Mouse (Mus musculus) limb, embryonic 12.5 days (tissue): Measurements from ENCODE around the gene Cys1. TPM values are rescaled to one million over a fixed set of nuclear protein-coding genes. Genes with fewer than 3 reads are reported as not detected.

Experiments
- ATAC-seq: fragments of 200-750 bp; cut with Nextera tagmentation; 2 replicates; pipeline ENCODE4 v1.8.0; 2017; ENCODE audit warnings: low read depth, moderate TSS enrichment; ENCODE audit not compliant: insufficient number of reproducible peaks, insufficient read depth, low FRiP score, low TSS enrichment
- H3K27ac ChIP-seq: fragments of 300-500 bp; sonication (generic); 2 replicates; pipeline ENCODE4 v1.5.1; 2016; ENCODE audit warnings: mild to moderate bottlenecking, moderate library complexity
- H3K27me3 ChIP-seq: fragments of 300-500 bp; sonication (generic); 2 replicates; pipeline ENCODE4 v1.6.1; 2016; ENCODE audit warnings: mild to moderate bottlenecking, moderate library complexity
- H3K36me3 ChIP-seq: fragments of 300-500 bp; sonication (generic); 2 replicates; pipeline ENCODE4 v1.6.1; 2016; ENCODE audit warnings: mild to moderate bottlenecking, moderate library complexity
- H3K4me1 ChIP-seq: fragments of 300-500 bp; sonication (generic); replicated peaks from 2 replicates; pipeline ENCODE4 v1.6.1; 2016
- H3K4me2 ChIP-seq: fragments of 300-500 bp; sonication (generic); 2 replicates; pipeline ENCODE4 v1.6.1; 2016; ENCODE audit warnings: mild to moderate bottlenecking, moderate library complexity
- H3K4me3 ChIP-seq: fragments of 300-500 bp; sonication (generic); replicated peaks from 2 replicates; pipeline ENCODE4 v1.5.1; 2016; ENCODE audit warnings: mild to moderate bottlenecking
- H3K9ac ChIP-seq: fragments of 300-500 bp; sonication (generic); replicated peaks from 2 replicates; pipeline ENCODE4 v1.6.1; 2016; ENCODE audit warnings: mild to moderate bottlenecking, moderate library complexity
- H3K9me3 ChIP-seq: fragments of 300-500 bp; sonication (generic); 2 replicates; pipeline ENCODE4 v1.6.1; 2016; ENCODE audit warnings: mild to moderate bottlenecking, moderate library complexity
- WGBS: fragments of 180-500 bp; shearing (Covaris S2); methylation state at CpG from one replicate; pipeline ENCODE4 v1.1.7; 2016; 5-methylcytosine and 5-hydroxymethylcytosine counted together
- polyA plus RNA-seq: library from polyadenylated mRNA; unstranded; fragments of >200 nt; fragmentation: Nextera tagmentation; extraction: Ambion mirVana; gene quantifications from 2 replicates; pipeline ENCODE4 v1.2.1, GENCODE M21; 2016

Gene Cys1
- 1.3 and 2.6 TPM in 2 replicates for polyA plus RNA-seq

GRCm38 (mm10) chr12:24681286-24682023, at the start of gene Cys1:
TSS of gene Cys1 (minus strand) at chr12:24681813.
- no peak within 1 kb of the TSS for H3K27ac ChIP-seq

GRCm38 (mm10) chr12:24724369-24724768, 42.8 kb upstream of the Cys1 start:
- Histone ChIP-seq H3K4me3 (no peak overlapping the region), H3K36me3 (no peaks in the 10 kb centered on the region), H3K4me2 (peak overlapping the region; percentile 23; the same call in 1 of the 2 replicates), H3K27ac (peak overlapping the region; percentile 79), H3K27me3 (no peaks in the 10 kb centered on the region), H3K4me1 (peaks cover 17% of the 10 kb centered on the region), H3K9ac (no peak overlapping the region), H3K9me3 (peaks cover 4% of the 10 kb centered on the region)
- WGBS: 17% methylated on average over 2 of the region's 2 CpGs
- ATAC-seq: peak; percentile 91

More at GRCm38 (mm10) chr12:24681286-24682023, at the start of gene Cys1:
- Histone ChIP-seq H3K4me3 (peak within 1 kb of the TSS; percentile 65), H3K27me3 (peaks cover 61% of the 10 kb centered on the region), H3K36me3 (no peaks in the 10 kb centered on the region), H3K4me2 (peak within 1 kb of the TSS; percentile 93), H3K9me3 (no peaks in the 10 kb centered on the region), H3K9ac (peak within 1 kb of the TSS; percentile 74), H3K4me1 (peaks cover 20% of the 10 kb centered on the region)
- ATAC-seq: no peak
- WGBS: 3% methylated on average over 20 of the region's 20 CpGs

GRCm38 (mm10) chr12:24723859-24724258, 42.2 kb upstream of the Cys1 start:
- Histone ChIP-seq H3K27ac (peak overlapping the region; percentile 79), H3K9ac (no peak overlapping the region), H3K9me3 (no peaks in the 10 kb centered on the region), H3K27me3 (no peaks in the 10 kb centered on the region), H3K36me3 (no peaks in the 10 kb centered on the region), H3K4me3 (no peak overlapping the region), H3K4me1 (peaks cover 22% of the 10 kb centered on the region), H3K4me2 (peak overlapping the region; percentile 23; the same call in 1 of the 2 replicates)
- ATAC-seq: peak; percentile 41; the same call in 1 of the 2 replicates
- 45% methylated on average over 4 of the region's 4 CpGs for WGBS

GRCm38 (mm10) chr12:24723434-24723833, 41.8 kb upstream of the Cys1 start:
- H3K4me3 ChIP-seq: no peak overlapping the region
- H3K27ac ChIP-seq: peak overlapping the region; percentile 79
- H3K4me2 ChIP-seq: no peak overlapping the region
- 39% methylated on average over 2 of the region's 2 CpGs for WGBS
- no peak for ATAC-seq
- no peak overlapping the region for H3K9ac ChIP-seq
- peaks cover 26% of the 10 kb centered on the region for H3K4me1 ChIP-seq
- no peaks in the 10 kb centered on the region for H3K36me3 ChIP-seq
- no peaks in the 10 kb centered on the region for H3K27me3 ChIP-seq
- H3K9me3 ChIP-seq: no peaks in the 10 kb centered on the region

- Histone ChIP-seq H3K9me3 (no peaks in the 10 kb centered on the region), H3K9ac (no peak overlapping the region), H3K27me3 (no peaks in the 10 kb centered on the region), H3K4me2 (no peak overlapping the region), H3K4me1 (peaks cover 36% of the 10 kb centered on the region), H3K27ac (peak overlapping the region; percentile 56; the same call in 1 of the 2 replicates), H3K36me3 (peaks cover 28% of the 10 kb centered on the region), H3K4me3 (no peak overlapping the region)
- 49% methylated on average over 4 of the region's 4 CpGs for WGBS
- ATAC-seq: no peak; the same call in 1 of the 2 replicates
Observed at GRCm38 (mm10) chr12:24716721-24717301, 35.2 kb upstream of the Cys1 start.

GRCm38 (mm10) chr12:24715268-24715896, 33.8 kb upstream of the Cys1 start:
- Histone ChIP-seq H3K4me1 (peaks cover 49% of the 10 kb centered on the region), H3K9ac (no peak overlapping the region), H3K4me2 (no peak overlapping the region), H3K27ac (no peak overlapping the region), H3K27me3 (no peaks in the 10 kb centered on the region), H3K4me3 (no peak overlapping the region), H3K36me3 (peaks cover 42% of the 10 kb centered on the region), H3K9me3 (no peaks in the 10 kb centered on the region)
- no peak for ATAC-seq
- WGBS: 75% methylated on average over 2 of the region's 2 CpGs

- no peak for ATAC-seq
- H3K4me1 ChIP-seq: peaks cover 55% of the 10 kb centered on the region
- H3K27me3 ChIP-seq: no peaks in the 10 kb centered on the region
- no peak overlapping the region for H3K4me2 ChIP-seq
- WGBS: 76% methylated on average over 5 of the region's 5 CpGs
- H3K4me3 ChIP-seq: no peak overlapping the region
- peaks cover 43% of the 10 kb centered on the region for H3K36me3 ChIP-seq
- no peak overlapping the region for H3K27ac ChIP-seq
- no peaks in the 10 kb centered on the region for H3K9me3 ChIP-seq
- H3K9ac ChIP-seq: no peak overlapping the region
Observed at GRCm38 (mm10) chr12:24714579-24715255, 33.1 kb upstream of the Cys1 start.

- H3K27ac ChIP-seq: no peak overlapping the region
- H3K4me1 ChIP-seq: peaks cover 46% of the 10 kb centered on the region
Observed at GRCm38 (mm10) chr12:24712396-24712795, 30.8 kb upstream of the Cys1 start.

GRCm38 (mm10) chr12:24710672-24711071, 29.1 kb upstream of the Cys1 start:
- no peak overlapping the region for H3K9ac ChIP-seq
- 62% methylated on average over 5 of the region's 5 CpGs for WGBS
- peaks cover 43% of the 10 kb centered on the region for H3K36me3 ChIP-seq
- H3K4me3 ChIP-seq: peak overlapping the region; percentile 91; the same call in 1 of the 2 replicates
- H3K27me3 ChIP-seq: no peaks in the 10 kb centered on the region
- H3K4me2 ChIP-seq: peak overlapping the region; percentile 68
- 0 out of 2 replicates have a peak overlapping the region, but pooled peaks have one; percentile 32 for H3K27ac ChIP-seq
- peaks cover 51% of the 10 kb centered on the region for H3K4me1 ChIP-seq
- H3K9me3 ChIP-seq: no peaks in the 10 kb centered on the region
- no peak for ATAC-seq

More at GRCm38 (mm10) chr12:24712396-24712795, 30.8 kb upstream of the Cys1 start:
- WGBS: 86% methylated on average over 8 of the region's 8 CpGs
- ATAC-seq: no peak
- Histone ChIP-seq H3K9ac (no peak overlapping the region), H3K9me3 (no peaks in the 10 kb centered on the region), H3K4me2 (no peak overlapping the region), H3K27me3 (no peaks in the 10 kb centered on the region), H3K36me3 (peaks cover 43% of the 10 kb centered on the region), H3K4me3 (no peak overlapping the region)

GRCm38 (mm10) chr12:24709831-24710508, 28.4 kb upstream of the Cys1 start:
- peaks cover 43% of the 10 kb centered on the region for H3K36me3 ChIP-seq
- H3K27ac ChIP-seq: peak overlapping the region; percentile 92; the same call in 1 of the 2 replicates
- H3K4me2 ChIP-seq: peak overlapping the region; percentile 68
- H3K27me3 ChIP-seq: no peaks in the 10 kb centered on the region
- ATAC-seq: no peak
- peak overlapping the region; percentile 89; the same call in 1 of the 2 replicates for H3K9ac ChIP-seq
- WGBS: 29% methylated on average over 5 of the region's 5 CpGs
- no peaks in the 10 kb centered on the region for H3K9me3 ChIP-seq
- peak overlapping the region; percentile 91 for H3K4me3 ChIP-seq
- H3K4me1 ChIP-seq: peaks cover 51% of the 10 kb centered on the region
